Mouse (Mus musculus) MEL (cell line): ENCODE results near the gene Kcnn1. TPM values are rescaled to one million over a fixed set of nuclear protein-coding genes. Genes with fewer than 3 reads are reported as not detected.

Experiments used
- DNase-seq: peaks from one replicate; pipeline ENCODE4 v3.0.0; 2011; ENCODE audit warnings: low read depth, low spot score
- H3K27ac ChIP-seq: 2 replicates; pipeline ENCODE4 v1.5.1; 2012; ENCODE audit warnings: low read depth, mild to moderate bottlenecking, control low read depth, low read length, moderate library complexity; ENCODE audit not compliant: control insufficient read depth
- H3K27me3 ChIP-seq, 2 experiments: fragments of 150-350 bp in 1 of 2; sonication (generic) in 1 of 2; 2 replicates each; pipeline ENCODE4 v1.6.1; 2012; ENCODE audit warnings: low read length in 2 of 2, mild to moderate bottlenecking in 2 of 2, improper control_type of control experiment in 1 of 2, moderate library complexity in 1 of 2; ENCODE audit not compliant: insufficient read depth in 2 of 2, control insufficient read depth in 1 of 2
- H3K36me3 ChIP-seq, 2 experiments: 2 replicates each; pipeline ENCODE4 v1.6.1; 2012 to 2014; ENCODE audit warnings: low read length in 2 of 2, improper control_type of control experiment in 1 of 2, inconsistent platforms in 1 of 2, mild to moderate bottlenecking in 1 of 2; ENCODE audit not compliant: insufficient read depth in 2 of 2, control insufficient read depth in 1 of 2
- H3K4me1 ChIP-seq, 2 experiments: fragments of 150-350 bp in 1 of 2; sonication (generic) in 1 of 2; 2 replicates each; pipeline ENCODE4 v1.6.1; 2012; ENCODE audit warnings: low read length in 2 of 2, improper control_type of control experiment in 1 of 2, mild to moderate bottlenecking in 1 of 2; ENCODE audit not compliant: insufficient read depth in 2 of 2, control insufficient read depth in 1 of 2
- H3K4me3 ChIP-seq, 2 experiments: fragments of 150-350 bp in 1 of 2; sonication (generic) in 1 of 2; 2 replicates each; pipeline ENCODE4 v1.5.1; 2012; ENCODE audit warnings: low read depth in 2 of 2, low read length in 2 of 2, mild to moderate bottlenecking in 2 of 2, moderate library complexity in 2 of 2, control low read depth in 1 of 2, improper control_type of control experiment in 1 of 2; ENCODE audit not compliant: control insufficient read depth in 1 of 2, insufficient read depth in 1 of 2
- H3K79me2 ChIP-seq: 2 replicates; pipeline ENCODE4 v1.6.1; 2012; ENCODE audit warnings: mild to moderate bottlenecking, low read length, moderate library complexity; ENCODE audit not compliant: control insufficient read depth, poor library complexity, insufficient read depth
- H3K9ac ChIP-seq: 2 replicates; pipeline ENCODE4 v1.6.1; 2012; ENCODE audit warnings: low read depth, mild to moderate bottlenecking, control low read depth, low read length, moderate library complexity; ENCODE audit not compliant: control insufficient read depth, poor library complexity, severe bottlenecking
- H3K9me3 ChIP-seq: fragments of 150-350 bp; sonication (generic); replicated peaks from 2 replicates; pipeline ENCODE4 v1.6.1; 2012; ENCODE audit warnings: mild to moderate bottlenecking, low read length, improper control_type of control experiment, moderate library complexity; ENCODE audit not compliant: insufficient read depth
- BHLHE40 ChIP-seq: IDR thresholded peaks from 2 replicates; pipeline ENCODE4 v1.6.1; 2012; ENCODE audit warnings: low read depth, mild to moderate bottlenecking, inconsistent platforms, low read length, improper control_type of control experiment, borderline replicate concordance
- CHD1 ChIP-seq: IDR thresholded peaks from 2 replicates; pipeline ENCODE4 v1.6.1; 2012; ENCODE audit warnings: low read depth, mild to moderate bottlenecking, inconsistent platforms, low read length, improper control_type of control experiment
- CTCF ChIP-seq, 3 experiments: IDR thresholded peaks in 2 of 3; conservative IDR thresholded peaks in 1 of 3; 2 replicates each; pipeline ENCODE4 v1.5.1; 2011 to 2012; ENCODE audit warnings: low read length in 3 of 3, low read depth in 2 of 3, mild to moderate bottlenecking in 2 of 3, improper control_type of control experiment in 1 of 3, inconsistent platforms in 1 of 3, mixed read lengths in 1 of 3, moderate library complexity in 1 of 3; ENCODE audit not compliant: control insufficient read depth in 1 of 3, insufficient read depth in 1 of 3, poor library complexity in 1 of 3, severe bottlenecking in 1 of 3
- ELF1 ChIP-seq: IDR thresholded peaks from 2 replicates; pipeline ENCODE4 v1.6.1; 2014; ENCODE audit warnings: low read depth, mild to moderate bottlenecking, inconsistent platforms, low read length, improper control_type of control experiment, moderate library complexity
- EP300 ChIP-seq, 2 experiments: IDR thresholded peaks; 2 replicates each; pipeline ENCODE4 v1.6.1; 2011; ENCODE audit warnings: improper control_type of control experiment in 2 of 2, low read length in 2 of 2, low read depth in 1 of 2, mild to moderate bottlenecking in 1 of 2
- ETS1 ChIP-seq: IDR thresholded peaks from 2 replicates; pipeline ENCODE4 v1.6.1; 2012; ENCODE audit warnings: low read depth, mild to moderate bottlenecking, inconsistent platforms, low read length, improper control_type of control experiment, moderate library complexity
- HCFC1 ChIP-seq: IDR thresholded peaks from 2 replicates; pipeline ENCODE4 v1.6.1; 2012; ENCODE audit warnings: low read depth, mild to moderate bottlenecking, inconsistent platforms, low read length, improper control_type of control experiment, moderate library complexity
- KAT2A ChIP-seq: conservative IDR thresholded peaks from 2 replicates; pipeline ENCODE4 v1.6.1; 2012; ENCODE audit warnings: low read depth, low read length, improper control_type of control experiment, inconsistent platforms
- MAX ChIP-seq: IDR thresholded peaks from 2 replicates; pipeline ENCODE4 v1.6.1; 2011; ENCODE audit warnings: low read length, improper control_type of control experiment
- MAZ ChIP-seq: IDR thresholded peaks from 2 replicates; pipeline ENCODE4 v1.6.1; 2012; ENCODE audit warnings: low read depth, mild to moderate bottlenecking, inconsistent platforms, low read length, improper control_type of control experiment
- MEF2A ChIP-seq: IDR thresholded peaks from 2 replicates; pipeline ENCODE4 v1.6.1; 2014; ENCODE audit warnings: low read depth, mild to moderate bottlenecking, inconsistent platforms, low read length, improper control_type of control experiment; ENCODE audit not compliant: poor library complexity, insufficient replicate concordance, severe bottlenecking; ENCODE audit errors: extremely low read depth
- MXI1 ChIP-seq: IDR thresholded peaks from 2 replicates; pipeline ENCODE4 v1.6.1; 2011; ENCODE audit warnings: mild to moderate bottlenecking, low read depth, low read length, improper control_type of control experiment
- MYB ChIP-seq: IDR thresholded peaks from 2 replicates; pipeline ENCODE4 v1.6.1; 2011; ENCODE audit warnings: mild to moderate bottlenecking, low read depth, low read length, improper control_type of control experiment
- MYC ChIP-seq: IDR thresholded peaks from 2 replicates; pipeline ENCODE4 v1.6.1; 2011; ENCODE audit warnings: low read depth, mild to moderate bottlenecking, low read length, improper control_type of control experiment, moderate library complexity
- POLR2A ChIP-seq, 2 experiments: IDR thresholded peaks; 2 replicates each; pipeline ENCODE4 v1.6.1; 2011 to 2012; ENCODE audit warnings: low read length in 2 of 2, mild to moderate bottlenecking in 2 of 2, control low read depth in 1 of 2, improper control_type of control experiment in 1 of 2, low read depth in 1 of 2, moderate library complexity in 1 of 2; ENCODE audit not compliant: control insufficient read depth in 1 of 2, insufficient read depth in 1 of 2, poor library complexity in 1 of 2
- RCOR1 ChIP-seq: IDR thresholded peaks from 2 replicates; pipeline ENCODE4 v1.6.1; 2012; ENCODE audit warnings: low read depth, mild to moderate bottlenecking, inconsistent platforms, low read length, improper control_type of control experiment
- TCF12 ChIP-seq: IDR thresholded peaks from 2 replicates; pipeline ENCODE4 v1.6.1; 2014; ENCODE audit warnings: low read depth, mild to moderate bottlenecking, inconsistent platforms, low read length, improper control_type of control experiment, moderate library complexity
- USF2 ChIP-seq, 2 experiments: IDR thresholded peaks; 2 replicates each; pipeline ENCODE4 v1.6.1; 2011 to 2012; ENCODE audit warnings: improper control_type of control experiment in 2 of 2, low read length in 2 of 2, borderline replicate concordance in 1 of 2, inconsistent platforms in 1 of 2, low read depth in 1 of 2, mild to moderate bottlenecking in 1 of 2; ENCODE audit not compliant: insufficient read depth in 1 of 2
- ZKSCAN1 ChIP-seq: IDR thresholded peaks from 2 replicates; pipeline ENCODE4 v1.6.1; 2012; ENCODE audit warnings: low read depth, mild to moderate bottlenecking, inconsistent platforms, low read length, improper control_type of control experiment, moderate library complexity
- ZMIZ1 ChIP-seq: IDR thresholded peaks from 2 replicates; pipeline ENCODE4 v1.6.1; 2012; ENCODE audit warnings: low read depth, mild to moderate bottlenecking, inconsistent platforms, low read length, improper control_type of control experiment, moderate library complexity
- polyA plus RNA-seq, 2 experiments: library from polyadenylated mRNA; stranded (reverse) in 1 of 2; unstranded in 1 of 2; fragments of >175 nt in 1 of 2; fragments of >200 nt in 1 of 2; gene quantifications; 2 replicates each; pipeline versions ENCODE4 v1.2.1 to v1.2.4; 2012; ENCODE audit warnings: low replicate concordance in 2 of 2, low read depth in 1 of 2; ENCODE audit not compliant: insufficient read length in 2 of 2, insufficient read depth in 1 of 2, missing spikeins in 1 of 2
- total RNA-seq: library from RNA; depleted of rRNA; stranded (reverse); fragments of 300-350 nt; gene quantifications from 2 replicates; pipeline ENCODE4 v1.2.3, GENCODE M21; 2012

Gene Kcnn1
- total and polyA plus RNA-seq, 3 experiments: 8.9 to 10.7 TPM; not detected in 1

DNA sequence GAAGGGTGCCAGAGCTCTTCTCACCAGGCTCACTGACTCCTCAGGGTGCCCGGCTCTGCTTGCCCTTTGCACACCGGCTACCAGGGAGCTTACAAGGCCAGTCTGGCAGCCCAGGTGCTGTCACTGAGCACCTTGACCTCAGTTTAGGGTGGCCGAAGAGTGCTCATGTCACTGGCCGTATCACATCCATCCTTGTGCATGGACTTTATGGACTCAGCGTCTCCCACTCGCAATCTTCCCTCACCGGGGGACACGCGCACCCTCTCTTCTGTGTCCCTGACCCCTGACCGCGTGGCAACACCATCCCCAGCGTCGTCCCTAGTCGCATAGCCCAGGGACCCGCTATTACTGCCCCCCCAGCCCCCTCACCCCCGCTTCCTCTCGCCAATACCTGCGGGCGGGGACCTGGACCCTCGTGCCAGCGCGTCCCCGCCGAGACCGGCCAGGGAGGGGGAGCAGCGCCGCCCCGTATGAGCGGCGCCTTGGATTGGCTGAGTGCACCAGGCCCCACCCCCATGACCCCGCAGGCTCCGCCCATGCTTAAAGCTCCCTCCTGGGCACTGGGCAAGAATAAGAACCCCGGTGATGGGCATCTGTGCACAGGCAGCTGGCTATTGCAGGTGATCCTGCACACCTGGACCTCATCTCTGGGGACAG is 6.4 kb downstream of the Kcnn1 start (continued):
- TF ChIP-seq RCOR1 (no peak), BHLHE40 (no peak), MYB (no peak), CHD1 (no peak), MAX (no peak), ZKSCAN1 (no peak), MXI1 (peak; percentile 52), MAZ (peak; percentile 69; the same call in 1 of the 2 replicates), CTCF (IDR thresholded peaks at IDR 0.05 in 2 of 3, conservative IDR thresholded peaks at IDR 0.05 in 1 of 3; ENCODE audit: control insufficient read depth in 1 of 3, insufficient read depth in 1 of 3, low read depth in 2 of 3, low read length in 3 of 3, poor library complexity in 1 of 3, severe bottlenecking in 1 of 3) (no peak), MYC (no peak), KAT2A (no peak)

DNA sequence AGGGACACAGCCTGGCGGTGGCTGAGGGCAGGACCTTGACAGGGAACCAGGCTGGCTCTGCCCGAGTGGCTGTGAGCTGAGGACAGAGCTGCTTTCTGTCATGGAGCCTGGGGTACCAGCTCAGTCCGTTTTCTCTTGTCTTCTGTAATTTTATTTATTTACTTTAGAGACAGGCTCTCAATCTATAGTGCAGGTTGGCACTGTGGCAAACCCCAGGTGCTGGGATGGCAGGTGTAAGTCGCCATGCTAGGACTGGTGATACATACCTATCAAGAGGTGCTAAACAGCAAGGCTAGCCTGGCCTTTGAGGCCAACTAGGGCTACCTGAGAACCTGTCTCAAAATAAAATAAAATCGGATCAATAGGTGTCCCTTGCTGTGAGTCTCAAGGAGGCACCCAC is 7.0 kb downstream of the Kcnn1 start:
- no peak for TF ChIP-seq USF2 (IDR thresholded peaks at IDR 0.05; ENCODE audit: borderline replicate concordance in 1 of 2, insufficient read depth in 1 of 2, low read depth in 1 of 2, low read length in 2 of 2)
- no peak for TF ChIP-seq ELF1
- no peak for TF ChIP-seq TCF12
- no peak for TF ChIP-seq POLR2A (IDR thresholded peaks at IDR 0.05; ENCODE audit: control insufficient read depth in 1 of 2, insufficient read depth in 1 of 2, low read depth in 1 of 2, low read length in 2 of 2, poor library complexity in 1 of 2)
- no peak for TF ChIP-seq ETS1
- no peak for TF ChIP-seq EP300 (IDR thresholded peaks at IDR 0.05; ENCODE audit: low read depth in 1 of 2, low read length in 2 of 2)
- no peak for TF ChIP-seq HCFC1
- no peak for TF ChIP-seq MEF2A
- TF ChIP-seq ZMIZ1: no peak

More for the DNA sequence above, 7.0 kb downstream of the Kcnn1 start:
- DNase-seq: no peak
- Histone ChIP-seq H3K27ac (no peak overlapping the region), H3K36me3 (no peaks in the 10 kb centered on the region; a peak in 1 of 4 replicates), H3K4me3 (no peak overlapping the region; a peak in 1 of 4 replicates), H3K79me2 (no peaks in the 10 kb centered on the region; the same call in 1 of the 2 replicates), H3K4me1 (peaks cover 0 to 20% of the 10 kb centered on the region in 2 experiments; a peak in 3 of 4 replicates), H3K27me3 (no peaks in the 10 kb centered on the region), H3K9me3 (no peaks in the 10 kb centered on the region), H3K9ac (no peak overlapping the region; the same call in 1 of the 2 replicates)
